Mouse (Mus musculus): Measurements from ENCODE around the gene Zfp286.
"Not testable (repeated sequence)": the region's sequence is repeated elsewhere in the genome, so short reads cannot be mapped to it uniquely, and the experiment has no call there.

Zfp286 gene

GRCm38 (mm10) chr11:62776510-62776909 is 12.8 kb downstream of the Zfp286 start:
- no peak for DNase-seq

GRCm38 (mm10) chr11:62760755-62761457 is 28.4 kb downstream of the Zfp286 start:
- DNase-seq = no peak

- no peak for DNase-seq
Measured at GRCm38 (mm10) chr11:62758491-62758890, 30.8 kb downstream of the Zfp286 start.

GRCm38 (mm10) chr11:62757906-62758305 is 31.4 kb downstream of the Zfp286 start:
- DNase-seq = no peak

- DNase-seq = no peak
Measured at GRCm38 (mm10) chr11:62757143-62757507, 32.1 kb downstream of the Zfp286 start.

GRCm38 (mm10) chr11:62756456-62757142 is 32.7 kb downstream of the Zfp286 start:
- DNase-seq = peak; percentile 99

- no peak for DNase-seq
Measured at GRCm38 (mm10) chr11:62752780-62753179, 36.5 kb downstream of the Zfp286 start, which contains the start of gene Gm10428. TSS of gene Gm10428 (plus strand) at chr11:62753100.

GRCm38 (mm10) chr11:62752191-62752590 is 37.1 kb downstream of the Zfp286 start:
- no peak for DNase-seq

GRCm38 (mm10) chr11:62749445-62749844 is 39.8 kb downstream of the Zfp286 start:
- DNase-seq = not testable (repeated sequence)

GRCm38 (mm10) chr11:62748062-62748461 is 41.2 kb downstream of the Zfp286 start:
- no peak for DNase-seq

- no peak for DNase-seq
Measured at GRCm38 (mm10) chr11:62747227-62747626, 42.0 kb downstream of the Zfp286 start.

GRCm38 (mm10) chr11:62746001-62746533 is 43.2 kb downstream of the Zfp286 start:
- DNase-seq = peak; percentile 87 to 88

- peak; percentile 79 to 80 for DNase-seq
Measured at GRCm38 (mm10) chr11:62744103-62744502, 45.2 kb downstream of the Zfp286 start.

GRCm38 (mm10) chr11:62742261-62742957 is 46.9 kb downstream of the Zfp286 start:
- DNase-seq = no peak

GRCm38 (mm10) chr11:62741186-62741585 is 48.1 kb downstream of the Zfp286 start:
- no peak for DNase-seq

GRCm38 (mm10) chr11:62732665-62733064 is 56.6 kb downstream of the Zfp286 start:
- DNase-seq = no peak

GRCm38 (mm10) chr11:62732022-62732387 is 57.3 kb downstream of the Zfp286 start:
- no peak for DNase-seq

GRCm38 (mm10) chr11:62731311-62732021 is 57.8 kb downstream of the Zfp286 start, which contains the start of gene Zfp287:
TSS of gene Zfp287 (minus strand) at chr11:62731905.
- peak; percentile 95 to 96 for DNase-seq

GRCm38 (mm10) chr11:62728276-62728675 is 61.0 kb downstream of the Zfp286 start:
- no peak for DNase-seq

- no peak for DNase-seq
Measured at GRCm38 (mm10) chr11:62710657-62711056, 78.6 kb downstream of the Zfp286 start.

- no peak for DNase-seq
Measured at GRCm38 (mm10) chr11:62708252-62708651, 81.0 kb downstream of the Zfp286 start.

GRCm38 (mm10) chr11:62706141-62706540 is 83.1 kb downstream of the Zfp286 start:
- DNase-seq = no peak
